Mouse (Mus musculus) C2C12 (cell line): ENCODE data around the gene Foxd4. TPM values are rescaled to one million over a fixed set of nuclear protein-coding genes. Genes with fewer than 3 reads are reported as not detected.

Experiments used
- H3K27me3 ChIP-seq: one replicate; pipeline ENCODE4 v1.6.1; 2011; ENCODE audit not compliant: control insufficient read depth, insufficient read depth, insufficient read length
- H3K36me3 ChIP-seq: one replicate; pipeline ENCODE4 v1.6.1; 2011; ENCODE audit not compliant: control insufficient read depth, insufficient read depth
- H3K4me3 ChIP-seq: one replicate; pipeline ENCODE4 v1.5.1; 2011; ENCODE audit warnings: mild to moderate bottlenecking, control low read depth; ENCODE audit not compliant: poor library complexity, insufficient read depth, severe bottlenecking
- H3K79me2 ChIP-seq: one replicate; pipeline ENCODE4 v1.6.1; 2011; ENCODE audit not compliant: control insufficient read depth, insufficient read depth
- H3K79me3 ChIP-seq: one replicate; pipeline ENCODE4 v1.6.1; 2011; ENCODE audit warnings: low read depth, control low read depth
- H3ac ChIP-seq: one replicate; pipeline ENCODE3; 2011; ENCODE audit warnings: low read depth; ENCODE audit not compliant: control insufficient read depth, insufficient read length
- CEBPB ChIP-seq: IDR thresholded peaks from one replicate; pipeline ENCODE4 v1.6.1; 2011; ENCODE audit warnings: low read depth, mild to moderate bottlenecking, control low read depth, moderate library complexity
- CTCF ChIP-seq: IDR thresholded peaks from one replicate; pipeline ENCODE4 v1.5.1; 2011; ENCODE audit not compliant: control insufficient read depth, insufficient read depth, insufficient read length
- FOSL1 ChIP-seq: IDR thresholded peaks from one replicate; pipeline ENCODE4 v1.8.0; 2011; ENCODE audit warnings: mild to moderate bottlenecking, low read length; ENCODE audit not compliant: poor library complexity, insufficient read depth, severe bottlenecking
- MAX ChIP-seq: IDR thresholded peaks from one replicate; pipeline ENCODE4 v1.6.1; 2011; ENCODE audit warnings: mild to moderate bottlenecking, control low read depth
- MYOD1 ChIP-seq: IDR thresholded peaks from one replicate; pipeline ENCODE4 v1.6.1; 2011; ENCODE audit warnings: low read depth; ENCODE audit not compliant: control insufficient read depth, insufficient read length
- MYOG ChIP-seq: IDR thresholded peaks from one replicate; pipeline ENCODE4 v1.6.1; 2011; ENCODE audit not compliant: control insufficient read depth, insufficient read length; ENCODE audit errors: extremely low read depth
- USF1 ChIP-seq: IDR thresholded peaks from one replicate; pipeline ENCODE4 v1.6.1; 2011; ENCODE audit warnings: low read depth, mild to moderate bottlenecking, control low read depth, moderate library complexity
- polyA plus RNA-seq: library from polyadenylated mRNA; unstranded; fragments of >200 nt; fragmentation: generic; extraction: Trizol; gene quantifications from one replicate; pipeline ENCODE4 v1.2.1, GENCODE M21; 2012; ENCODE audit warnings: missing spikeins

The Foxd4 gene
- polyA plus RNA-seq, 1 experiment: not detected

DNA sequence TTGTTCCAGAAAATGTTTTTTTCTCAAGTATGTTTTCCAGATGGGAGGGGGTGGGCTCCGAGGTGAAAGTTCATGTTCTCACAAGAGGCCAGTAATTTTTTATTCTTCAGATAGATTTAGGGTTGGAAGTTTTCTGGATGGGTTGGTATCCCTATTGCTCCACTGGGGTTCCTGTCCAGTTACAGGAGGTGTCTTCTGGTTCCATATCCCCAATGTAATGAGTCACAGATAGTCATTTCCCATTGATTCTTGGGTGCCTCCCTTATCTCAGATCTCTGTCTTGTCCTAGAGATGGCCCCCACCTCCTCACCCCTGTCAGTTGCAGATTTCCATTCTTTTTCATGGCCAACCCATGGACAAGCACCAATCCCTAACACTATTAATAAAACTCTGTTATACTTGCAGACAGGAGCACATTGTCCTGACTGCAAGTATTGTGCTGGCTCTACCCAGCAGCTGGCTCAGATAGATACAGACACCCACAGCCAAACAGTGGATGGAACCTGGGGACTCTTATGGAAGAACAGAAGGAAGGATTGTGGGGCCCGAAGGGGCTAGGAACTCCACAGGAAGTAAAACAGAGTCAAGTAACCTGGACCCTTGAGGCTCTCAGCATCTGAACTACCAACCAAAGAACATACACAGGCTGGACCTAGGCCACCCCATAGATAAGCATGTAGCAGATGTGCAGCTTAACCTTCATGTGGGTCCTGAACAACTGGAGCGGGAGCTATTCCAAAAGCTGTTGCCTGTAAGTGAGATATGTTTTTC, 7.6 kb upstream of the Foxd4 start:
- Histone ChIP-seq H3K36me3 (no peaks in the 10 kb centered on the region), H3K27me3 (no peaks in the 10 kb centered on the region), H3K79me3 (no peaks in the 10 kb centered on the region), H3K79me2 (no peaks in the 10 kb centered on the region), H3ac (no peak overlapping the region), H3K4me3 (no peak overlapping the region)
- TF ChIP-seq USF1 (no peak), MAX (no peak), CTCF (no peak), FOSL1 (no peak), MYOD1 (no peak), MYOG (no peak), CEBPB (no peak)

DNA sequence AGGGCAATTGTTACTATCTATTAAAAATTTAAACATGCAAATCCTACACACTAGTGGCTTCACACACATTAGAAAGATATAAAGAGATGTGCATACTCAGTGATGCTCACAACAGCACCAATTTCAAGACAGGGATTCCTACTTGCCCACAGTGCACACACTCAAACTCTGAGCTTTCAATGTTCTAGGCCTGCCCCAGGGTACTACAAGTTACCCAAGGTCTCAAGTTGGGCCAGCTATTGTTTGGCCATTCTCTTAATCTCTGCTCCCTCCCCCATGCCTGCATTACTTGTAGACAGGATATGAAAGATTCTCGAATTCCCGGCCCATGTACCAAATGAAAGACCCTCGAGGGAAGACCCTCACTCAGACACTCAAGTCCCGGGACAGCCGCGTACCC, 6.7 kb upstream of the Foxd4 start:
- H3K4me3 ChIP-seq: no peak overlapping the region
- H3K79me2 ChIP-seq: no peaks in the 10 kb centered on the region
- no peaks in the 10 kb centered on the region for H3K79me3 ChIP-seq
- H3K36me3 ChIP-seq: no peaks in the 10 kb centered on the region
- no peaks in the 10 kb centered on the region for H3K27me3 ChIP-seq
- H3ac ChIP-seq: no peak overlapping the region
- TF ChIP-seq CTCF (no peak), MYOD1 (no peak), MAX (no peak), MYOG (no peak), USF1 (no peak), FOSL1 (no peak), CEBPB (no peak)

DNA sequence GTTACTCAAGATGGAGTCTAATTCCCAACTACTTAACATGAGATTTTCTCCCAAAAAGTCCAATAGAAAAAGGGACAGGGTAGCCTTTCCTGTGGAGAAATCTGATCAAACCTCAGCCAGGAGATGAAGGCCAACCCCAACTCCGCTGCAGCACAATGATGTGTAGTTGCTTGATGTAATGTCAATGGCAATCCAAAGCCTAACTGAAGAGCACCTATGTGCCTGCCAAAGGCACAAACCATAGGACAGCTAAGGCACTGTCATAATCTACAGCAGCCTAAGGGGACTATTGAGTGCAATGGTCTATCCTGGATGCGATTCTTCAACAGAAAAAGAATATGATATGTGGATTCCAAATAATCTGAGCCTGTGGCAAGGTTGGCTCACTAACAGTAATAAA, 1.8 kb upstream of the Foxd4 start:
- TF ChIP-seq MYOD1 (no peak), CEBPB (no peak), MYOG (no peak), FOSL1 (no peak), MAX (no peak), CTCF (no peak), USF1 (no peak)
- H3K36me3 ChIP-seq: no peaks in the 10 kb centered on the region
- no peaks in the 10 kb centered on the region for H3K79me3 ChIP-seq
- no peak overlapping the region for H3ac ChIP-seq
- no peak overlapping the region for H3K4me3 ChIP-seq
- no peaks in the 10 kb centered on the region for H3K79me2 ChIP-seq
- peaks cover 36% of the 10 kb centered on the region for H3K27me3 ChIP-seq

DNA sequence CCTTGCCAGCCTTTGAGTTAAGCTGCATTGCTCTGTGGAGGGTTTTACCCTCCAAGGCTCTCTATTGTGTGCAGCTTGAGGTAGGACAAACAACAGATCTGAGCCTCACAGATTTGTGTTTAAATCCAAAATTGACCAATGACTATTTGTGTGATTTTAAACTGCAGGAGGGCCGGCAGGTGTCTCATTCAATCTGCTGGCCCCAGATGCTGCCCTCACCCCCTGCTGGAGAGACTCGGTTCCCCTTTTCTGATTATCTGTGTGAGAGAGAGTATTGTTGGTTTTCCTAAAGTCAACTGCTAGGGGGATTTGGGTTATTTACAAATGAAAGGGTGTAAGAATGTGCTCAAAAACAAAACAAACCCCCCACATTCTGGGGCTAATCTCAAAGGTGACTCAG, 1.3 kb upstream of the Foxd4 start:
- no peaks in the 10 kb centered on the region for H3K79me3 ChIP-seq
- H3K4me3 ChIP-seq: no peak overlapping the region
- H3ac ChIP-seq: no peak overlapping the region
- H3K79me2 ChIP-seq: no peaks in the 10 kb centered on the region
- no peak for TF ChIP-seq USF1
- no peak for TF ChIP-seq FOSL1
- no peaks in the 10 kb centered on the region for H3K36me3 ChIP-seq
- H3K27me3 ChIP-seq: peaks cover 42% of the 10 kb centered on the region

DNA sequence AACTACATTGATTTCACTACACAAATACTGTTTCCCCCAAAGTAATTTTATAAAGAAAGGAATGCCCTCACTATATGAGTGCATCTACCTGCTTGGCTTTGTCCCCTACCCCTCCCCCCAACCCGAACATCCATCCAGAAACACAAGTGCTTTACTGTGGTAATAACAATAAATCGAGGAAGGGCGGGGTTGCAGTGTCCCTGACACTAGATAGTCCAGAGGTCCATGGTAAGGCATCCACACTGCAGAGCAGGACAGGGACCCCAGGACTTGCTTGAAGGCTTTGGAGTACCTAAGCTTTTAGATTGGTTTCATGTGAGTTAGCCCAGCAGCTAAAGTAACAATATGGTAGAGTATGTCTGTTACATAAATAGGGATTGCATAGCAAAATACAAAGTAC, 669 bp upstream of the Foxd4 start:
- Histone ChIP-seq H3K36me3 (no peaks in the 10 kb centered on the region), H3K79me3 (no peaks in the 10 kb centered on the region), H3K4me3 (no peak overlapping the region), H3ac (no peak overlapping the region), H3K27me3 (peaks cover 47% of the 10 kb centered on the region), H3K79me2 (no peaks in the 10 kb centered on the region)
- no peak for TF ChIP-seq USF1
- TF ChIP-seq MAX: no peak
- no peak for TF ChIP-seq CTCF
- TF ChIP-seq MYOG: no peak
- TF ChIP-seq FOSL1: no peak
- no peak for TF ChIP-seq MYOD1
- no peak for TF ChIP-seq CEBPB
